Mouse (Mus musculus) embryo, embryonic 10.5 days (tissue): Measurements from ENCODE around the gene Plek.
A peak's percentile ranks its signal among the peaks of the same experiment; 100 is the strongest.
"Not testable (repeated sequence)": the region's sequence is repeated elsewhere in the genome, so short reads cannot be mapped to it uniquely, and the experiment has no call there.

Source experiments
- DNase-seq: peaks from one replicate; pipeline ENCODE4 v3.0.0-alpha.2; 2015; ENCODE audit warnings: low spot score

Gene Plek

GRCm38 (mm10) chr11:17051545-17052475, at the start of gene Plek, which contains the start of gene Cnrip1:
Gene Plek (minus strand): TSS chr11:17052381.
Gene Cnrip1 (plus strand): TSS chr11:17051586.
- peak; percentile 77 for DNase-seq

- DNase-seq, result peak; percentile 19
Observed at GRCm38 (mm10) chr11:17086106-17086505, 33.9 kb upstream of the Plek start.

DNA sequence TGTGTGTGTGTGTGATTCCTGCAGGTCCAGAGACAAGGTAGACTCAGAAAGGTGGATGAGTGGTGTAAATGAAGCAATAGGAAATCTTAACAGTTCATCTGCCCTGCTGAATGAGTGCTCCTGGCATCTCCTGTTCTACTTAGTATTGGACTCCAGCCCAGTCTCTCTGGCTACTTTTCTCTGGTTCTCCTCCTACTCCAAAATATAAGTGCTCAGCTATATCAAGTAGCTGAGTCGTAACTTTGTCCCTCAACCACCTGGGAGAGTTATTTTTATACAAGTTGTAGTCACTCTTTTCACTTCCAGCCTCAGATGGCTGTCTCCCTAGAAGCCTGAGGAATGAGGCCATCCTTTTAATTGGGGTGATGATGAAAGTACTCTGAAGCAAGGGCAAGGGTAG, 31.7 kb upstream of the Plek start:
- no peak for DNase-seq

DNA sequence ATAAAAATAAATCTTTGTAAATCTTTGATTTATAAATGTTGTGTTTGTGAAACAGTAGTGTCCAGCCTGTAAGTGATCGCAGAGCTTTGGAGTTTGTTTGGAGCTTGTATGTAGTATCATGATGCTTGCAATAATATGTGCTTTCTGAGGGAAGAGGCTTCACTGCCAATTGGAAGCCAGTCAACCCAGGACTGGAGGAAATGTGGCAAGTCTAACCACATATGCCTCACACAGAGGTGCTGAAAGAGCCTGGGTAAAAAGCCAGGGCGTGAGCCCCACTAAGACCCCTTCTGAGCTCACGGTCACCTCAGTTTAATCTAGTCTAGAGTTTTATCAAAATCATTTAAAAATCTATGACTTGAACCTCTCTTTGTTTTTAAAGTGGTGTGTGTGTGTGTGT, 31.3 kb upstream of the Plek start:
- no peak for DNase-seq

- DNase-seq, result peak; percentile 67
Observed at GRCm38 (mm10) chr11:17082953-17083352, 30.8 kb upstream of the Plek start.

- DNase-seq, result no peak
Observed at GRCm38 (mm10) chr11:17082086-17082485, 29.9 kb upstream of the Plek start.

- DNase-seq, result no peak
Observed at GRCm38 (mm10) chr11:17075656-17076055, 23.5 kb upstream of the Plek start.

- not testable (repeated sequence) for DNase-seq
Observed at GRCm38 (mm10) chr11:17069360-17069759, 17.2 kb upstream of the Plek start.

DNA sequence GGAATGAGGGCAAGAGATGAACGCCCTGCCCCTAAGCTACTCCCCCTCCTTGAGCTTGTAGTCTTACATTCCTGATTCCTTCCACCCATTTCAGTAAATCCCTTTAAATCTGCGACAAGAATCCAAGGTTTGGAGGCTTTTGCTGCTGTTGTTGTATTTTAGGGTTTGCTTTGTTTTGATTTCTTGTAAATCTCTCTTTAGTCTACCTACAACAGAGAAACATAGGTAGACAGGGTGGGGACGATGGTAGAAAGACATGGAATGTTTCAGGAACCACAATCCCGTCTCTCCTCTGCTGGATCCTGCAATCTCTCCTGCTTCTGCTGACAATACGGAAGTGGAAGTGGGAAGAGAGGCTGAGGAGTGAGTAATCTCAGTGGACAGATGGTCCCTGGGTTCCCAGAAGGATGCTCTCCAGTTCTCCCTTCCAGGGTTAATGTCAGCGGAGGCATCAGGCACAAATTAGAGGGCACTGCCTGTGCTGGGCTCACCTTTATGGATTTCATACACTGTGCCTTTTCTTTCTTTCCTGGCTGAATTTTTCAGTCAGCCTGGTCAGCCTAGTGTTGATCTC, 382 bp upstream of the Plek start:
- DNase-seq, result peak; percentile 35

- no peak for DNase-seq
Observed at GRCm38 (mm10) chr11:17045806-17046205, 6.4 kb downstream of the Plek start.

DNA sequence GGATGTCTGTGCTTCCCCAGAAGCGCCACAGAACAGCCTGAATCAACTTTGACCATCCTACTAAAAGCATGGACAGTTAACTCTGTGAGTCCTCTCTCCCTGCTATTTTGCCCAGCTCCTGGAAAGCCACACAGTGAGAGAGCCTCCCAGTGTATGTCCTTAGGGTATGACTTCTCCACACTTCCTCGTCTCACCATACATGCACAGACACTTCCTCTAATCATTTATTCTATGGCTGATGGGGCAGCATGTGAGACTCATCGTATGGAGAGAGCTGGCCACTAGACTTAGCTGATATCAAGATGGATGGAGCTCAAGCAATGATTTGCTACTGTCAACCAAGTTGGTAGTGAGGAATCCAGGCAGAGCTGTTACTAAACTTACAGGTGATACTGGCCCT, 28.2 kb downstream of the Plek start:
- DNase-seq, result no peak

GRCm38 (mm10) chr11:17023206-17023605, 29.0 kb downstream of the Plek start:
- no peak for DNase-seq

- DNase-seq, result no peak
Observed at GRCm38 (mm10) chr11:17019328-17019727, 32.9 kb downstream of the Plek start.

DNA sequence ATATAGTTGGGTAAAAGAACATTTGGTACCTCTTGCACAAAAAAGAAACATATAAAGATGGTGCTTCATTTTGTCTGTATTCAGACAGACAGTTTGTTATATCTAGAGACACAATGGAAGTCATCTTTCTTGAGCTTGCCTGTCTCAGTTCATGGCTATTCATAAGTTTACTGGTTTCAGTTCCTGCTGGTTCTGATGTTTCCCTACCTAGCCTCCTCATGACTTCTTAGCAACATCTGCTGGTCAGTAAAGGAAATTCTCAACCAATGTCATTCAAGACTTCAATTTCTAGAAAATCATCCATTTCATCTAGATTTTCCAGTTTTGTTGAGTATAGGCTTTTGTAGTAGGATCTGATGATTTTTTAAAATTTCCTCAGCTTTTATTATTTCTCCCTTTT, 39.2 kb downstream of the Plek start:
- DNase-seq, result no peak

- DNase-seq, result no peak
Observed at GRCm38 (mm10) chr11:17008498-17008941, 43.7 kb downstream of the Plek start.

- no peak for DNase-seq
Observed at GRCm38 (mm10) chr11:17007517-17008173, 44.5 kb downstream of the Plek start.

- not testable (repeated sequence) for DNase-seq
Observed at GRCm38 (mm10) chr11:17006526-17006925, 45.7 kb downstream of the Plek start.

GRCm38 (mm10) chr11:17004899-17005846, 47.0 kb downstream of the Plek start:
- DNase-seq, result no peak

DNA sequence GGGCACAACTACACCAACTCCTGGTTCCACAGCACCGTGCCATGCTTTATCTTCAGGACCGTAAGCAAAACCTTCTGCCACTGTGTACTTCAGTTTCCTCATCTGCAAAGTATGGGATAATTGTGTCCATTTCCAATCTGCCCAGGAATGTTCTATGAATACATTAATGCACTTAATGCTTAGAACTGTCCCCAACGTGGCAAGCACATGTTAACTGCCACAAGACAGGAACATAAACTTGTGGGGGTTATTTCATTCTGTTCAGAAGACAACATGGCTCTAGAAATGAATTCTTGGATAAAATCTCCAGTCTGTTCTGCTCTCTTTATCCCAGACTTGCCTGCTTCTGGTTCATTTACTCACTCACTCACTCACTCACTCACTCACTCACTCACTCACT, 48.4 kb downstream of the Plek start:
- DNase-seq, result no peak

GRCm38 (mm10) chr11:17002739-17003373, 49.3 kb downstream of the Plek start:
- no peak for DNase-seq
